Mouse (Mus musculus): ENCODE results near the gene Sppl2a.

Gene Sppl2a

GRCm38 (mm10) chr2:126932897-126933641, at the start of gene Sppl2a:
Gene Sppl2a (minus strand): TSS chr2:126933235.
- ChIA-PET CTCF (interaction anchor here in 2 of 4 experiments (0.7 to 1.1 kb wide), 2 partner anchors 57 to 58 kb away, joined by 4 read pairs; partner anchors contain the start of gene Trpm7 (in 2 of the 2)), POLR2A (interaction anchor here in 3 of 4 experiments (0.6 to 5.8 kb wide), 28 partner anchors 10 to 226 kb away, joined by 3 to 41 read pairs (median 4); partner anchors contain the start of genes Trpm7 (in 3 of the 3), Blvra (in 2 of the 3) and Usp8 (in 1 of the 3))

DNA sequence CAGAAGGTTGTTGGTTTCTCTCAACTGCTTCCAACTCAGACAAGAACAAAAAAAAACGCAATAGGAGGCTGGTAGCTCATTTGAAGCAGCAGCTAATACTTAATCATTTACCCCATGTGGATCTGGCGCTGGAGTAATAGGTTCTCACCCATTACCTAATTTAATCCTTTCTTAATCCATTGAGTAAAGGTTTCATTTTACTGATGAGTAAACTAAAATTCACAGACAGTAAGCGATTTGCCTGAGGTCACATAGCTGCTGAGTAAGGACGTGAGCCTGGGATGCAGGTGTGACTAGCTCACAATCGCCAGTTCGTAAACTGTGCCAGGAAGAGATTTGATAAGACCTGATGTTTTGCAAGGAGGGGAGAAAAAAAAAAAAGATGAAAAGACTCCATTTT, 44.4 kb upstream of the Sppl2a start:
- CTCF ChIA-PET: no interaction called here
- POLR2A ChIA-PET: interaction anchor here in 2 of 4 experiments (0.6 to 0.9 kb wide), 4 partner anchors 17 to 302 kb away, joined by 3 to 4 read pairs (median 3); partner anchors contain the start of gene Trpm7 (in 1 of the 2)

DNA sequence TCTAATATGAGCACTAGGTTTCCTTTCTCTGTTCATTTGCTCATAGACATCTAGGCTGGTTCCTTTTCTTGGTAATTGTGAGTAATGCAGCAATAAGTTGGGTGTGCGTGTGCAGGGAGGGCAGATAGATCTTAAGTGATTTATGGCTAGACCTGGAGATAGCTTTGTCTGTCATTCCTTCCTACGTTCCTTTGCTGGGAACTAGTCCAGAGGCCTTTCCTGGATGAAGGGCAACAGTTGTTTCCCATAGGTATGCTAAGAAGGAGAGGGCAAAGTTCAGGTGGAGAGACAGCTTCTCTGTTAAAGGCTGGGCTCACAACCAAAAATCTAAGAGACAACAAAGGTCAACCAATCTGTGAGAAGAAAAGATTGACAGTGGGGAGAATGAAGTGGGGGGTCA, 28.7 kb upstream of the Sppl2a start:
- CTCF ChIA-PET: no interaction called here
- POLR2A ChIA-PET: interaction anchor here in 1 of 4 experiments (0.6 to 1.0 kb wide), 2 partner anchors 12 to 43 kb away, joined by 3 to 4 read pairs; no protein-coding TSS in a partner anchor

DNA sequence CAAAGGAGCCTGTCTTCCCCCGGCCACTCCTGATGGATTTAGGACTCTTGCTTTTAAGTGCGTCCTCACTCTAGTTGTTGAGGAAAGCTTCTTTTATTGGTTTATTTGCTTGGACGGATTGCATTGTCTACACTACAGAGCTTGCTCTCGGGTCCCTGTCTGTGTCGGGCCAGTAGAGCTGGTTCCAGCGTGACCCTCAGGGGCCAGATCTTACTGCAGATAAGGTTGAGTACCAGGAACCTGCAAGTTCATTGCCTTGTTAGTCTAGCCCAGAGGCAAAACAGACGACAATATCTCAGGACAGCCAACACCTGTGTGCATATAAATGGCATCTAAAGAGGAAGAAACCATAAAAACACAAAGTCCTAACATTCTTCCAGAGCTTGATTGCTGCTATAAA, 22.6 kb upstream of the Sppl2a start:
- CTCF ChIA-PET: interaction anchor here in 1 of 4 experiments (0.7 kb wide), 1 partner anchor 60 kb away, joined by 3 read pairs; no protein-coding TSS in a partner anchor
- POLR2A ChIA-PET: interaction anchor here in 2 of 4 experiments (1.2 to 1.4 kb wide), 3 partner anchors 29 to 315 kb away, joined by 3 to 4 read pairs (median 3); partner anchors contain the start of gene Stard7 (in 1 of the 2)

GRCm38 (mm10) chr2:126951085-126951484, 18.1 kb upstream of the Sppl2a start:
- ChIA-PET CTCF (interaction anchor here in 1 of 4 experiments (0.6 kb wide), 1 partner anchor 211 kb away, joined by 6 read pairs; no protein-coding TSS in a partner anchor), POLR2A (no interaction called here)

DNA sequence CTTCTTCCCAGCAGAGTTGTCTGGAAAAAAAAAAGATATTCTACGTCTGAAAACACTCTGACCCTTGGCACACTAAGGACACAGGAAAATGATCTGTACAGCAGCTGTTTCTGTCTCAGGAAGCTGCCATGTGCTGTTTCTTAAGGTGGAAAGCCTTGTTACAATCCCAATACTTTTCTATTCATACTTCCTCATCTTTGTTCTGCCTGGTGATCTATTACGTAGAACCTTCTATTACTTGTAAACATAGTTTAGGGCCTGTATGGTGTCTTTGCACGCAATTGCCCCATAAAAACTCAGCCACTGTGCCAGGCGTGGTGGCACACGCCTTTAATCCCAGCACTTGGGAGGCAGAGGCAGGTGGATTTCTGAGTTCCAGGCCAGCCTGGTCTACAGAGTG, 17.4 kb upstream of the Sppl2a start:
- CTCF ChIA-PET: no interaction called here
- POLR2A ChIA-PET: interaction anchor here in 2 of 4 experiments (0.5 to 2.0 kb wide), 5 partner anchors 8 to 143 kb away, joined by 3 to 10 read pairs (median 7); partner anchors contain the start of genes Sppl2a (in 1 of the 2) and Trpm7 (in 1 of the 2)

GRCm38 (mm10) chr2:126949856-126950255, 16.8 kb upstream of the Sppl2a start:
- POLR2A ChIA-PET: interaction anchor here (0.5 to 2.0 kb wide), 14 partner anchors 9 to 242 kb away, joined by 3 to 10 read pairs (median 6); partner anchors contain the start of genes Trpm7 (in 3 of the 4), Sppl2a (in 2 of the 4) and Usp8 (in 1 of the 4)
- CTCF ChIA-PET: interaction anchor here in 1 of 4 experiments (0.8 kb wide), 1 partner anchor 10 kb away, joined by 3 read pairs; no protein-coding TSS in a partner anchor

DNA sequence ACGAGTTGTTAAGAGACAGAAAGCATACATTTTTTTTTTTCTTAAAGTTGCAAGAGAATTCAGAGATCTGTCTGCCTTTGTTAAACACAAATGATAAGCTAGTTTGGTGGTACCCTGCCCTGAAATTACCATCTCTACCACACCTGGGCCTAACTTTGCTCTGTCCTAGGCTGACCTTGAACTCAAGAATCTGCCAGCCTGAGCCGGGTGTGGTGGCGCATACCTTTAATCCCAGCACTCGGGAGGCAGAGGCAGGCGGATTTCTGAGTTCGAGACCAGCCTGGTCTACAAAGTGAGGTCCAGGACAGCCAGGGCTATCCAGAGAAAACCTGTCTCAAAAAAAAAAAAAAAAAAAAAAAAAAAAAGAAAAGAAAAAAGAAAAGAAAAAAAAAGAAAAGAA, 16.3 kb upstream of the Sppl2a start:
- POLR2A ChIA-PET: interaction anchor here in 3 of 4 experiments (0.6 to 2.0 kb wide), 17 partner anchors 8 to 1225 kb away, joined by 3 to 10 read pairs (median 4); partner anchors contain the start of genes Trpm7 (in 3 of the 3), Sppl2a (in 2 of the 3), Shc4 (in 1 of the 3) and Usp8 (in 1 of the 3)
- CTCF ChIA-PET: interaction anchor here in 2 of 4 experiments (0.8 to 1.2 kb wide), 2 partner anchors 9 to 43 kb away, joined by 3 read pairs; no protein-coding TSS in a partner anchor

GRCm38 (mm10) chr2:126948231-126948630, 15.2 kb upstream of the Sppl2a start:
- ChIA-PET POLR2A (interaction anchor here in 3 of 4 experiments (0.6 to 1.7 kb wide), 9 partner anchors 10 to 1871 kb away, joined by 3 to 7 read pairs (median 4); partner anchors contain the start of gene Trpm7 (in 1 of the 3)), CTCF (interaction anchor here in 2 of 4 experiments (0.6 to 1.2 kb wide), 2 partner anchors 44 to 49 kb away, joined by 3 to 4 read pairs; no protein-coding TSS in a partner anchor)

GRCm38 (mm10) chr2:126947646-126948045, 14.6 kb upstream of the Sppl2a start:
- ChIA-PET POLR2A (interaction anchor here in 2 of 4 experiments (1.0 to 3.8 kb wide), 2 partner anchors 14 to 72 kb away, joined by 3 to 19 read pairs; partner anchors contain the start of gene Sppl2a (in 1 of the 2)), CTCF (no interaction called here)

DNA sequence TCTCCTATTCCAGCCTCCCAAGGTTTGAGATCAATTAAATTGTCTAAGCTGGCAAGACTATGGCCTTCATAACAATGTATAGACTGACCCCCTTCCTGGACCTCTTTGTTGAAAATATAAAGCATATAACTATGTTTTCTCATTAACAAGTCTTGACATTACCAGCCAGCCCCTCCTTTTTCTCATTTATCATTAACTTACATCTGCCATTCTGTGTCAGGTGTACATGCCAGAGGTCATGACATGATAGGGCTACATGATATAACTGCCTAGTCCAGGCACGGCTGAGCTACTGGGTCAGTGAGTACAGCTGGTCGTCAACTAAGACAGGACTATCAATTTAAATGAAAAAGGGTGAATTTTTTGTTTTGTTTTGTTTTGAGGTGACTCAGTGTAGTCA, 10.2 kb upstream of the Sppl2a start:
- ChIA-PET POLR2A (interaction anchor here in 2 of 4 experiments (0.9 to 1.5 kb wide), 3 partner anchors 10 to 11 kb away, joined by 3 to 6 read pairs (median 4); partner anchors contain the start of gene Sppl2a (in 2 of the 2)), CTCF (interaction anchor here in 1 of 4 experiments (0.6 kb wide), 1 partner anchor 282 kb away, joined by 3 read pairs; no protein-coding TSS in a partner anchor)

DNA sequence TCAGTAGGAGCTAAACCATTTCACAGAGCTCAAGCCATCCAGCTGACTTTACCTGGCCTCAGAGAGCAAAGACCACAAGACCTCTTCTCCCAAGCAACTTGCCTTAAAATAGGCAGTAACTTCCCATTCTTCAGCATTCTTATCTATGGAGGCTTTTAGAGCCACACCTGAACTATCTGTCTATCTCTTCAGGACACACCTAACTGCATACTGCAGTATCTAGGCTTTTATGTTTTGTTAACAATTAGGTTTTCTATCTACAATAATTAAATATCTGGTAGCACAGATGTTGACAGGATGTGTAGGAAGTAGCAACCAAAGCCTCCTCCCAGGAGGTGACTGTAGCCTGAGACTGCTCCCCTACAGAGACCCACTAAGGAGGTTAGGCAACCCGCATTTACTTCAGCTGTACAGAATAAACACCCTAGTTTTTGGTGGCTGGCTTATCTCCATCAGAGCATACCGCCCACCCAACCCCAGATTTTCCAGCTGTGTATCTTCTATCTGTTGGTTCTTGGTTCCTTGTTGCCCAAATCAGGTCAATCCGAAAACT, 7.4 kb upstream of the Sppl2a start:
- POLR2A ChIA-PET: no interaction called here

GRCm38 (mm10) chr2:126938069-126938468, 5.0 kb upstream of the Sppl2a start:
- ChIA-PET POLR2A (interaction anchor here in 2 of 4 experiments (0.5 to 1.6 kb wide), 7 partner anchors 11 to 108 kb away, joined by 3 to 5 read pairs (median 3); partner anchors contain the start of gene Trpm7 (in 2 of the 2)), CTCF (interaction anchor here in 1 of 4 experiments (1.0 kb wide), 1 partner anchor 132 kb away, joined by 6 read pairs; the partner anchor contains the start of gene Blvra)

More for the DNA sequence above, 7.4 kb upstream of the Sppl2a start:
- CTCF ChIA-PET: interaction anchor here in 3 of 4 experiments (0.6 to 1.1 kb wide), 3 partner anchors 9 to 342 kb away, joined by 3 to 7 read pairs (median 3); no protein-coding TSS in a partner anchor

DNA sequence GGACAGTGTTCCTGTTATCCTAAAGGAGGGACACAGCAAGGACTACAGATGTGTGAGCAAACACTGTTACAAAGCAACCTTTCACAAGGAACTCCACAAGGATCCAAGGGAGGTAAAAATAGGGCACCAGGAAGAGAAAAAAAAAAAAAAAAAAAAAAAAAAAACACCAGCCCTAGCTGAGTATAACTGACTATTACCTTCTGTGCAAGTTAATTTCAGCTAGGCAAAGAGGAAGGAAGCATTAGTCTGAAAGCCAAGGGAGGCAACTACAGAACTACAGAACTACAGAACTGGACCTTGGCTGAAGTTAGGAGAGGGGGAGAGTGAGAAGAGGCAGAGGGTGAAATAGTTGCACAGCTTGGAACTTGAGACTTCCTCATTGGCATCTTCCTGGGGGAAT, 886 bp upstream of the Sppl2a start:
- POLR2A ChIA-PET: interaction anchor here in 3 of 4 experiments (0.7 to 5.8 kb wide), 9 partner anchors 12 to 252 kb away, joined by 3 to 41 read pairs (median 3); partner anchors contain the start of gene Trpm7 (in 3 of the 3)
- CTCF ChIA-PET: interaction anchor here in 1 of 4 experiments (0.6 kb wide), 1 partner anchor 318 kb away, joined by 4 read pairs; no protein-coding TSS in a partner anchor

DNA sequence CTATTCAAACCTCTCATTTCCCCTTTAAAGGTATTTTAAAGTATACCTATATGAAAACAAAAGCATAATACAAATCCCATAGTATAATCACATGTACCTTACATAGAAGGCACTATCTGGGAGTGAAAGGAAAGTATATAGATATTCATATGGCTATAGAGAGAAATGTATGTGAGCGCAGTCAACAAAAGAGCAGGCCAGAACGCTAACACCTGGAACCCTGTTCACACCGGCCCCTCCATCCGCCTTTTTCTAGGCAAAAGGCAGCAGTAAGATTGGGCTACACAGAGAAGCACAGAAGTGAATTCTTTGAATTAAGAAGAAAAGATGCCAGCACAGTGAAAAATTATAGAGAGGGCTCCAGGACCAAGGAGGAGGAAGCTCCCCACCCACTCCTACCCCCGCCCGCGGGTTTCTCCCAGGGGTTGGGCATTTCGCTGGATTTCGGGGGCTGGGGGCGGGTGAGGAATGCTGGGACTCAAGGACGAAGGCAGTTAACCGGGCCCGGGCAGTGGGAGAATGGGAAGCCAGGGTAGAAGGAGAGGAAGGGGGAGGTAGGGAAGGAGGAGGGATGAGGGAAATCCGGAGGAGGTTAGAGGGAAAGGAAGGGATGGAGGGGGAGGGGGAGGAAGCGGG, 656 bp downstream of the Sppl2a start:
- ChIA-PET POLR2A (interaction anchor here in 3 of 4 experiments (0.6 to 5.8 kb wide), 27 partner anchors 9 to 225 kb away, joined by 3 to 41 read pairs (median 5); partner anchors contain the start of genes Trpm7 (in 3 of the 3), Blvra (in 2 of the 3) and Usp8 (in 1 of the 3)), CTCF (interaction anchor here in 2 of 4 experiments (0.7 to 1.1 kb wide), 2 partner anchors 56 to 57 kb away, joined by 4 read pairs; partner anchors contain the start of gene Trpm7 (in 2 of the 2))

GRCm38 (mm10) chr2:126931784-126932183, 1.3 kb downstream of the Sppl2a start:
- ChIA-PET POLR2A (interaction anchor here in 3 of 4 experiments (0.7 to 5.8 kb wide), 21 partner anchors 9 to 255 kb away, joined by 3 to 41 read pairs (median 6); partner anchors contain the start of genes Trpm7 (in 2 of the 3) and Blvra (in 1 of the 3)), CTCF (interaction anchor here in 1 of 4 experiments (0.8 kb wide), 1 partner anchor 65 kb away, joined by 4 read pairs; no protein-coding TSS in a partner anchor)

DNA sequence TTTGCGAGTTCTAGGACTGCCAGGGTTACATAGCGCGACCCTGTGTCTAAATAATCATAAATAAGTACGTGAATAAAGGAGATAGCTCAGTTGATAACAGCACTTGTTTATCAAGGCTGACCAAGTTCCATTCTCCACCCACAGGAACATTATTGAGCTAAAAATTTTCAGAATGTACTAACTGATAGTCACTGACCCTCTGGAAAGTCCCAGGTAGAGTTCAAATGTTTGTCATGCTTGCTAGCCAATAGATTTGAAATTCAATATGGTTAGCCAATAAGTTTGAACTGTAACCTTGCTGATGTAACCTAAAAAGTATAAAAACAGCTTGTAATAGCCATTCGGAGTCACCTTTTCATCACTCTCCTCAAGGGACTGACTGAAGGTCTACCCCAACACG, 4.4 kb downstream of the Sppl2a start:
- ChIA-PET POLR2A (interaction anchor here in 2 of 4 experiments (1.2 to 2.1 kb wide), 3 partner anchors 15 to 53 kb away, joined by 3 to 5 read pairs (median 3); partner anchors contain the start of gene Trpm7 (in 1 of the 2)), CTCF (no interaction called here)

All from embryonic stem cell, embryonic (primary cell).